In the genomic region with DNA sequence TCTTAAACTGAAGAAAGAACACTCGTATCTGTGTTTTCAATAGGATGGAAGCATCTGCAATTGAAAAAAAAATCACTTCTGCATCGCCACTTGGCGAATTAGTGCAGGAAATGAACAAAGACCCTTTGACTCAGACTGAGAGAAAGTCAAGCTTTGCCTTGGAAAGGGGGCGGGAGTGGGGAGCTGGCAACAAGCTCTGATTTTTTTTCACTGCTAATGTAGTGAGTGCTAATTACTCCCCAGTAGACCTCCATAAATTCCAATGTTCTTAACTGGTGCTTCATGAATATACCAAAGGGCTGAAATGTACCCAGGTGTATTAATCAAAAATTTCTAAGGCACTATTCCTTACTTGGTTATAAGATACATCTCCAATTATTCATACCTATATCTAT, we compare ENCODE assay signal across 15 mouse cellular contexts.
DNase-seq lines count a peak whose midpoint lies in the region; ATAC-seq lines count a peak whose summit lies in the region.
"Had no signal": no experiment of that assay in that cellular context is flagged by ENCODE, and none has a peak within 500 bp of the region (broad histone marks: within the 10 kb centered on the region; RNA-seq: fewer than 3 reads in every experiment).

No protein-coding gene starts in this region.

- H3K36me3 ChIP-seq in neural tube, embryonic 11.5 days (ENCODE audit: control insufficient read depth, insufficient read depth, low read length) = no peaks in the 10 kb centered on the region
- no peaks in the 10 kb centered on the region for H3K36me3 ChIP-seq in forebrain, embryonic 14.5 days (ENCODE audit: control insufficient read depth, insufficient read depth, low read length)
- no peaks in the 10 kb centered on the region for H3K36me3 ChIP-seq in limb, embryonic 12.5 days
- H3K36me3 ChIP-seq in neural tube, embryonic 14.5 days (ENCODE audit: control insufficient read depth, insufficient read depth, low read length) = no peaks in the 10 kb centered on the region

- 59% methylated on average over 4 of the region's 4 CpGs for WGBS in neural tube, embryonic 11.5 days
- WGBS in forebrain, embryonic 14.5 days = 5% methylated on average over 4 of the region's 4 CpGs
- WGBS in limb, embryonic 12.5 days = 25% methylated on average over 4 of the region's 4 CpGs
- WGBS in neural tube, embryonic 14.5 days = 20% methylated on average over 4 of the region's 4 CpGs

- no peak overlapping the region for H3K9ac ChIP-seq in neural tube, embryonic 11.5 days (ENCODE audit: low read length)
- no peak overlapping the region for H3K9ac ChIP-seq in forebrain, embryonic 14.5 days (ENCODE audit: low read length)
- H3K9ac ChIP-seq in limb, embryonic 12.5 days (replicated peaks) = no peak overlapping the region
- H3K9ac ChIP-seq in neural tube, embryonic 14.5 days (replicated peaks; ENCODE audit: low read depth, low read length) = no peak overlapping the region; the same call in 1 of the 2 replicates
- H3K9ac ChIP-seq: lung, embryonic 14.5 days had no signal

- no peaks in the 10 kb centered on the region for H3K27me3 ChIP-seq in neural tube, embryonic 11.5 days (ENCODE audit: control insufficient read depth, insufficient read depth, low read length)
- no peaks in the 10 kb centered on the region for H3K27me3 ChIP-seq in forebrain, embryonic 14.5 days (replicated peaks; ENCODE audit: control insufficient read depth, insufficient read depth, low read length)
- H3K27me3 ChIP-seq in limb, embryonic 12.5 days = no peaks in the 10 kb centered on the region
- no peaks in the 10 kb centered on the region for H3K27me3 ChIP-seq in neural tube, embryonic 14.5 days (ENCODE audit: control insufficient read depth, insufficient read depth, low read length)

- no peak overlapping the region for H3K4me3 ChIP-seq in neural tube, embryonic 11.5 days (ENCODE audit: low read depth, low read length)
- no peak overlapping the region for H3K4me3 ChIP-seq in forebrain, embryonic 14.5 days (ENCODE audit: low read depth, low read length)
- H3K4me3 ChIP-seq in limb, embryonic 12.5 days (replicated peaks) = no peak overlapping the region
- H3K4me3 ChIP-seq in neural tube, embryonic 14.5 days (ENCODE audit: low read depth, low read length) = no peak overlapping the region

- ATAC-seq in neural tube, embryonic 11.5 days (ENCODE audit: insufficient read depth, low FRiP score, low TSS enrichment) = no peak
- peak; percentile 70; the same call in 1 of the 2 replicates for ATAC-seq in forebrain, embryonic 14.5 days
- no peak for ATAC-seq in limb, embryonic 12.5 days (ENCODE audit: insufficient number of reproducible peaks, insufficient read depth, low FRiP score, low TSS enrichment, low read depth)
- ATAC-seq in neural tube, embryonic 14.5 days (ENCODE audit: low read depth) = peak; percentile 50
- ATAC-seq: CD4-positive, CD25-positive, alpha-beta regulatory T cell, adult 4 months had no signal

- H3K4me2 ChIP-seq in neural tube, embryonic 11.5 days (ENCODE audit: low read depth) = no peak overlapping the region
- H3K4me2 ChIP-seq in forebrain, embryonic 14.5 days (ENCODE audit: low read length) = peak overlapping the region; percentile 6; the same call in 1 of the 2 replicates
- peak overlapping the region; percentile 24 for H3K4me2 ChIP-seq in limb, embryonic 12.5 days
- H3K4me2 ChIP-seq in neural tube, embryonic 14.5 days (ENCODE audit: low read depth, low read length) = peak overlapping the region; percentile 12; the same call in 1 of the 2 replicates
- H3K4me2 ChIP-seq: lung, embryonic 14.5 days had no signal

- H3K27ac ChIP-seq in neural tube, embryonic 11.5 days (ENCODE audit: low read depth, low read length) = peak overlapping the region; percentile 3; the same call in 1 of the 2 replicates
- H3K27ac ChIP-seq in forebrain, embryonic 14.5 days (ENCODE audit: low read depth, low read length) = no peak overlapping the region
- H3K27ac ChIP-seq in limb, embryonic 12.5 days = peak overlapping the region; percentile 56; the same call in 1 of the 2 replicates
- H3K27ac ChIP-seq in neural tube, embryonic 14.5 days (ENCODE audit: low read depth, low read length) = peak overlapping the region; percentile 95

- no peaks in the 10 kb centered on the region for H3K9me3 ChIP-seq in neural tube, embryonic 11.5 days (ENCODE audit: control insufficient read depth, low read length)
- no peaks in the 10 kb centered on the region for H3K9me3 ChIP-seq in forebrain, embryonic 14.5 days (replicated peaks; ENCODE audit: control insufficient read depth, low read length)
- H3K9me3 ChIP-seq in limb, embryonic 12.5 days = no peaks in the 10 kb centered on the region
- no peaks in the 10 kb centered on the region for H3K9me3 ChIP-seq in neural tube, embryonic 14.5 days (ENCODE audit: control insufficient read depth, low read length)

- no peak for DNase-seq in neural tube, embryonic 11.5 days (ENCODE audit: low spot score)
- DNase-seq in neural tube, embryonic 10.5 days (ENCODE audit: extremely low spot score, low spot score) = no peak
- DNase-seq in forebrain, embryonic 14.5 days (ENCODE audit: low spot score) = peak; percentile 62
- DNase-seq in thymus, postnatal 4 days = no peak
- DNase-seq in B cell, adult 2 months = no peak
- DNase-seq: cerebellum, adult 9-11 months; heart, adult 18-20 months; kidney, postnatal 4 days; liver; lung, embryonic 14.5 days; right cerebral cortex, postnatal 25 days; thymus, adult 18-20 months had no signal

- no peaks in the 10 kb centered on the region for H3K4me1 ChIP-seq in neural tube, embryonic 11.5 days (ENCODE audit: control insufficient read depth, insufficient read depth, low read length)
- peaks cover 24% of the 10 kb centered on the region for H3K4me1 ChIP-seq in forebrain, embryonic 14.5 days (ENCODE audit: control insufficient read depth, insufficient read depth, low read length)
- peaks cover 35% of the 10 kb centered on the region for H3K4me1 ChIP-seq in limb, embryonic 12.5 days (replicated peaks)
- H3K4me1 ChIP-seq in neural tube, embryonic 14.5 days (ENCODE audit: control insufficient read depth, insufficient read depth, low read length) = peaks cover 16% of the 10 kb centered on the region

Comparison
In these comparisons a context has a peak if more than half of its experiments do, and no peak if none do; other contexts are left out.
1. ATAC-seq: peak in forebrain, embryonic 14.5 days (single experiment) and neural tube, embryonic 14.5 days (single experiment); none in neural tube, embryonic 11.5 days (single experiment) and limb, embryonic 12.5 days (single experiment).